In genomic region chr11:95247065-95247464, GRCm38 (mm10) we compare ENCODE assay signal across 25 mouse cellular contexts. TPM values are rescaled to one million over a fixed set of nuclear protein-coding genes. Genes with fewer than 3 reads are reported as not detected.
DNase-seq lines count a peak whose midpoint lies in the region; ATAC-seq and TF ChIP-seq lines count a peak whose summit lies in the region.
"Had no signal": no experiment of that assay in that cellular context is flagged by ENCODE, and none has a peak within 500 bp of the region (broad histone marks: within the 10 kb centered on the region; RNA-seq: fewer than 3 reads in every experiment).

No protein-coding gene starts in this region.

- 0 out of 2 replicates have a peak overlapping the region, but pooled peaks have one; percentile 2 for H3K9ac ChIP-seq in hindbrain, embryonic 12.5 days
- H3K9ac ChIP-seq in hindbrain, embryonic 11.5 days (ENCODE audit: low read depth, low read length), result no peak overlapping the region
- H3K9ac ChIP-seq in stomach, embryonic 15.5 days, result no peak overlapping the region
- H3K9ac ChIP-seq in stomach, postnatal 0 days (ENCODE audit: low read length), result no peak overlapping the region
- peak overlapping the region; percentile 49; the same call in 1 of the 2 replicates for H3K9ac ChIP-seq in embryonic facial prominence, embryonic 13.5 days
- H3K9ac ChIP-seq: hindbrain, embryonic 14.5 days; intestine, embryonic 15.5 days; neural tube, embryonic 15.5 days had no signal

- no peak for DNase-seq in hindbrain, embryonic 11.5 days (ENCODE audit: low spot score)
- DNase-seq in stomach, postnatal 0 days (ENCODE audit: low spot score), result no peak
- DNase-seq in layer of hippocampus, postnatal 10 days (ENCODE audit: low spot score in 2 of 2), result no peak
- no peak for DNase-seq in thymus, postnatal 14 days
- DNase-seq: adrenal gland, adult 8-10 months; cerebellum, adult 9-11 months; heart, postnatal 10 days; kidney, postnatal 36 days; layer of hippocampus, adult 9-11 months; liver; lung, adult 18-20 months; lung, postnatal 14 days had no signal

- H3K36me3 ChIP-seq in hindbrain, embryonic 12.5 days, result no peaks in the 10 kb centered on the region
- no peaks in the 10 kb centered on the region for H3K36me3 ChIP-seq in hindbrain, embryonic 11.5 days (ENCODE audit: control insufficient read depth, insufficient read depth, low read length)
- no peaks in the 10 kb centered on the region for H3K36me3 ChIP-seq in stomach, embryonic 15.5 days
- no peaks in the 10 kb centered on the region for H3K36me3 ChIP-seq in stomach, postnatal 0 days (ENCODE audit: control insufficient read depth, insufficient read depth, low read length)
- H3K36me3 ChIP-seq in embryonic facial prominence, embryonic 13.5 days, result no peaks in the 10 kb centered on the region
- H3K36me3 ChIP-seq: intestine, embryonic 15.5 days; neural tube, embryonic 15.5 days had no signal

- no peak overlapping the region for H3K27ac ChIP-seq in hindbrain, embryonic 12.5 days
- H3K27ac ChIP-seq in hindbrain, embryonic 11.5 days (ENCODE audit: low read depth, low read length), result no peak overlapping the region
- 0 out of 2 replicates have a peak overlapping the region, but pooled peaks have one; percentile 41 for H3K27ac ChIP-seq in stomach, embryonic 15.5 days
- H3K27ac ChIP-seq in stomach, postnatal 0 days (replicated peaks), result no peak overlapping the region
- H3K27ac ChIP-seq in embryonic facial prominence, embryonic 13.5 days, result peak overlapping the region; percentile 75
- H3K27ac ChIP-seq: hindbrain, embryonic 14.5 days; intestine, embryonic 15.5 days; neural tube, embryonic 15.5 days had no signal

- no peak for TF ChIP-seq CTCF in stomach, postnatal 0 days (IDR thresholded peaks at IDR 0.05; ENCODE audit: low read depth)

- no peak overlapping the region for H3K4me2 ChIP-seq in hindbrain, embryonic 12.5 days (replicated peaks)
- H3K4me2 ChIP-seq in hindbrain, embryonic 11.5 days (replicated peaks; ENCODE audit: low read depth, low read length), result no peak overlapping the region
- H3K4me2 ChIP-seq in stomach, embryonic 15.5 days, result no peak overlapping the region
- no peak overlapping the region; the same call in 1 of the 2 replicates for H3K4me2 ChIP-seq in stomach, postnatal 0 days (replicated peaks; ENCODE audit: low read depth)
- peak overlapping the region; percentile 22 for H3K4me2 ChIP-seq in embryonic facial prominence, embryonic 13.5 days
- H3K4me2 ChIP-seq: heart, embryonic 11.5 days; hindbrain, embryonic 14.5 days; intestine, embryonic 15.5 days; neural tube, embryonic 15.5 days had no signal

- peaks cover 19% of the 10 kb centered on the region; the same call in 1 of the 2 replicates for H3K27me3 ChIP-seq in hindbrain, embryonic 12.5 days
- no peaks in the 10 kb centered on the region for H3K27me3 ChIP-seq in hindbrain, embryonic 11.5 days (ENCODE audit: control insufficient read depth, insufficient read depth, low read length)
- no peaks in the 10 kb centered on the region for H3K27me3 ChIP-seq in stomach, embryonic 15.5 days (replicated peaks)
- H3K27me3 ChIP-seq in stomach, postnatal 0 days (ENCODE audit: control insufficient read depth, insufficient read depth, low read length), result no peaks in the 10 kb centered on the region
- no peaks in the 10 kb centered on the region for H3K27me3 ChIP-seq in embryonic facial prominence, embryonic 13.5 days
- H3K27me3 ChIP-seq: intestine, embryonic 15.5 days had no signal

- H3K9me3 ChIP-seq in hindbrain, embryonic 12.5 days (replicated peaks), result no peaks in the 10 kb centered on the region
- H3K9me3 ChIP-seq in hindbrain, embryonic 11.5 days (ENCODE audit: control insufficient read depth, low read length), result no peaks in the 10 kb centered on the region
- H3K9me3 ChIP-seq in stomach, embryonic 15.5 days, result no peaks in the 10 kb centered on the region
- no peaks in the 10 kb centered on the region for H3K9me3 ChIP-seq in stomach, postnatal 0 days (ENCODE audit: control insufficient read depth, low read length)
- no peaks in the 10 kb centered on the region for H3K9me3 ChIP-seq in embryonic facial prominence, embryonic 13.5 days
- H3K9me3 ChIP-seq: intestine, embryonic 15.5 days; neural tube, embryonic 15.5 days had no signal

- no peak overlapping the region for H3K4me3 ChIP-seq in hindbrain, embryonic 12.5 days
- H3K4me3 ChIP-seq in hindbrain, embryonic 11.5 days (ENCODE audit: low read depth, low read length), result no peak overlapping the region
- no peak overlapping the region for H3K4me3 ChIP-seq in stomach, embryonic 15.5 days (replicated peaks)
- no peak overlapping the region for H3K4me3 ChIP-seq in stomach, postnatal 0 days (ENCODE audit: low read depth, low read length)
- no peak overlapping the region for H3K4me3 ChIP-seq in embryonic facial prominence, embryonic 13.5 days
- H3K4me3 ChIP-seq: intestine, embryonic 15.5 days; megakaryocyte, embryonic 14.5 days; neural tube, embryonic 15.5 days had no signal

- ATAC-seq in hindbrain, embryonic 12.5 days (ENCODE audit: low FRiP score), result no peak
- no peak for ATAC-seq in hindbrain, embryonic 11.5 days (ENCODE audit: low FRiP score)
- no peak for ATAC-seq in stomach, embryonic 15.5 days (ENCODE audit: insufficient read depth, low FRiP score, low read depth)
- ATAC-seq in stomach, postnatal 0 days (ENCODE audit: low FRiP score, low TSS enrichment), result no peak
- peak; percentile 33; the same call in 1 of the 2 replicates for ATAC-seq in embryonic facial prominence, embryonic 13.5 days (ENCODE audit: insufficient number of reproducible peaks, insufficient read depth, low FRiP score, low TSS enrichment, low read depth)
- ATAC-seq: intestine, embryonic 15.5 days had no signal

- H3K4me1 ChIP-seq in hindbrain, embryonic 12.5 days, result 0 out of 2 replicates have a peak, but pooled peaks cover 4% of the 10 kb centered on the region
- no peaks in the 10 kb centered on the region for H3K4me1 ChIP-seq in hindbrain, embryonic 11.5 days (replicated peaks; ENCODE audit: control insufficient read depth, insufficient read depth, low read length)
- 0 out of 2 replicates have a peak, but pooled peaks cover 2% of the 10 kb centered on the region for H3K4me1 ChIP-seq in stomach, embryonic 15.5 days
- no peaks in the 10 kb centered on the region for H3K4me1 ChIP-seq in stomach, postnatal 0 days (replicated peaks; ENCODE audit: control insufficient read depth, insufficient read depth)
- peaks cover 32% of the 10 kb centered on the region for H3K4me1 ChIP-seq in embryonic facial prominence, embryonic 13.5 days

- WGBS in hindbrain, embryonic 12.5 days, result 52% methylated on average over 14 of the region's 14 CpGs
- WGBS in hindbrain, embryonic 11.5 days, result 44% methylated on average over 14 of the region's 14 CpGs
- WGBS in stomach, embryonic 15.5 days, result 56% methylated on average over 14 of the region's 14 CpGs
- 52% methylated on average over 14 of the region's 14 CpGs for WGBS in stomach, postnatal 0 days
- WGBS in embryonic facial prominence, embryonic 13.5 days, result 24% methylated on average over 14 of the region's 14 CpGs

- no peak for TF ChIP-seq EP300 in stomach, postnatal 0 days (optimal IDR thresholded peaks at IDR 0.05)

RNA-seq across cellular contexts. Expression of gene Tac4, which starts 14.3 kb away (rescaled TPM):
- 0.18 and 0.22 TPM in 2 replicates for polyA plus RNA-seq in hindbrain, embryonic 12.5 days (2016; fragmentation: Nextera tagmentation; extraction: Ambion mirVana)
- 0.22 TPM in 1 of 2 replicates, not detected in the other for polyA plus RNA-seq in hindbrain, embryonic 11.5 days (2014; fragmentation: Nextera tagmentation; extraction: Ambion mirVana)
- 0.10 and 0.14 TPM in 2 replicates for polyA plus RNA-seq in stomach, embryonic 15.5 days (2015; fragmentation: Nextera tagmentation; extraction: Ambion mirVana)
- polyA plus RNA-seq in stomach, postnatal 0 days (2015; fragmentation: Nextera tagmentation; extraction: Ambion mirVana), result 0.25 and 0.29 TPM in 2 replicates
- polyA plus RNA-seq in embryonic facial prominence, embryonic 13.5 days (2015; fragmentation: Nextera tagmentation; extraction: Ambion mirVana), result not detected in 2 replicates
- total RNA-seq in layer of hippocampus, postnatal 10 days (2021), result not detected
- total RNA-seq: adrenal gland, adult 8-10 months; gastrocnemius, adult 8-10 months; granulocyte monocyte progenitor cell, adult 5-6 weeks; heart, postnatal 10 days; left cerebral cortex, postnatal 14 days had no signal
- polyA plus RNA-seq: cortical plate, adult 2 months; hindbrain, embryonic 14.5 days; intestine, embryonic 15.5 days; kidney, embryonic 14.5 days had no signal

Comparison
In these comparisons a context has a peak if more than half of its experiments do, and no peak if none do; other contexts are left out.
1. H3K27ac ChIP-seq: peak in stomach, embryonic 15.5 days (single experiment) and embryonic facial prominence, embryonic 13.5 days (single experiment); none in hindbrain, embryonic 12.5 days (single experiment), hindbrain, embryonic 11.5 days (single experiment) and stomach, postnatal 0 days (single experiment).
2. H3K9ac ChIP-seq: peak in hindbrain, embryonic 12.5 days (single experiment) and embryonic facial prominence, embryonic 13.5 days (single experiment); none in hindbrain, embryonic 11.5 days (single experiment), stomach, embryonic 15.5 days (single experiment) and stomach, postnatal 0 days (single experiment).